Mouse (Mus musculus) cerebellum, adult 2 months (tissue): Measurements from ENCODE around the gene 1700113H08Rik.

Source experiments
- CTCF ChIP-seq: fragments of 200-500 bp; IDR thresholded peaks from 2 replicates; pipeline ENCODE4 v1.5.1; 2011; ENCODE audit warnings: low read depth, mild to moderate bottlenecking, control low read depth, low read length, moderate library complexity, borderline replicate concordance; ENCODE audit not compliant: insufficient read depth
- POLR2A ChIP-seq: fragments of 200-500 bp; IDR thresholded peaks from 2 replicates; pipeline ENCODE4 v1.6.1; 2011; ENCODE audit warnings: low read length, control low read depth, borderline replicate concordance; ENCODE audit not compliant: insufficient read depth

DNA sequence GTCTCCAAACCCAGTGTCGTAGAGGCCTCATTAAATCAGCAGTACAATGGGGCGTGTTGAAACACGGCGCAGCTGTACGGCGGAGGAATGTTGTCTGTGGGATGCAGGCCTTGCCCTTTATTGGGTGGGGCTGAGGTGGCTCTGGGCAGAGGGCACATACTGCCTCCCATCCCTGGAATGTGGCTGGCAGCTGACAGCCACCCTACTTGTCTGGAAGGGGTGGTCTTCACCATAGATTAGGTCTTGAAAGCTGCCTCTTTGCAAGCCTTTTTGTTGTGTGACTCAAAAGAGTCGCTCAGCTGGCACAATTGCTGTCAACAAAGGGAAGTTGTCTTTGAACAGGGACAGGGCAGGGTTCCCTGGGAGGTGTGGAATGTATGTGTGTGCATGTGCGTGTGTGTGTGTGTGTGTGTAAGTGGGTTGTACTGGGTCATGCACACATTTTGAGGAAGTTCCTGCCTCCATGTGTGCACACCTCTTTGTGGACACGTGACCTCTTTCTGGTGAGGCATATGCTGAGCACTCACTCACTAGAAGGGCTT lies 41.6 kb upstream of the 1700113H08Rik start:
- TF ChIP-seq CTCF, result no peak
- TF ChIP-seq POLR2A, result no peak
